Mouse (Mus musculus) heart, embryonic 10.5 days (tissue): ENCODE results near the gene Snx10. TPM values are rescaled to one million over a fixed set of nuclear protein-coding genes. Genes with fewer than 3 reads are reported as not detected.

Experiments used
- DNase-seq: peaks from one replicate; pipeline ENCODE4 v3.0.0-alpha.2; 2017; ENCODE audit warnings: low spot score
- H3K27ac ChIP-seq: fragments of 300-500 bp; sonication (generic); 2 replicates; pipeline ENCODE4 v1.5.1; 2016; ENCODE audit warnings: mild to moderate bottlenecking
- H3K27me3 ChIP-seq: fragments of 300-500 bp; sonication (generic); 2 replicates; pipeline ENCODE4 v1.6.1; 2016; ENCODE audit warnings: mild to moderate bottlenecking; ENCODE audit not compliant: poor library complexity, insufficient read depth, severe bottlenecking
- H3K36me3 ChIP-seq: fragments of 300-500 bp; sonication (generic); 2 replicates; pipeline ENCODE4 v1.6.1; 2016; ENCODE audit warnings: mild to moderate bottlenecking, moderate library complexity
- H3K4me1 ChIP-seq: fragments of 300-500 bp; sonication (generic); 2 replicates; pipeline ENCODE4 v1.6.1; 2016; ENCODE audit warnings: mild to moderate bottlenecking
- H3K4me3 ChIP-seq: fragments of 300-500 bp; sonication (generic); 2 replicates; pipeline ENCODE4 v1.5.1; 2016; ENCODE audit warnings: mild to moderate bottlenecking, moderate library complexity
- H3K9me3 ChIP-seq: fragments of 300-500 bp; sonication (generic); 2 replicates; pipeline ENCODE4 v1.6.1; 2016; ENCODE audit warnings: mild to moderate bottlenecking, moderate library complexity
- WGBS: fragments of 180-500 bp; shearing (Covaris S2); methylation state at CpG from one replicate; pipeline ENCODE4 v1.1.7; 2016; 5-methylcytosine and 5-hydroxymethylcytosine counted together
- polyA plus RNA-seq: library from polyadenylated mRNA; unstranded; fragments of >200 nt; fragmentation: Nextera tagmentation; extraction: Ambion mirVana; gene quantifications from 2 replicates; pipeline ENCODE4 v1.2.1, GENCODE M21; 2016

The Snx10 gene
- polyA plus RNA-seq, 1 experiment from 2014 or later = 24.5 TPM

DNA sequence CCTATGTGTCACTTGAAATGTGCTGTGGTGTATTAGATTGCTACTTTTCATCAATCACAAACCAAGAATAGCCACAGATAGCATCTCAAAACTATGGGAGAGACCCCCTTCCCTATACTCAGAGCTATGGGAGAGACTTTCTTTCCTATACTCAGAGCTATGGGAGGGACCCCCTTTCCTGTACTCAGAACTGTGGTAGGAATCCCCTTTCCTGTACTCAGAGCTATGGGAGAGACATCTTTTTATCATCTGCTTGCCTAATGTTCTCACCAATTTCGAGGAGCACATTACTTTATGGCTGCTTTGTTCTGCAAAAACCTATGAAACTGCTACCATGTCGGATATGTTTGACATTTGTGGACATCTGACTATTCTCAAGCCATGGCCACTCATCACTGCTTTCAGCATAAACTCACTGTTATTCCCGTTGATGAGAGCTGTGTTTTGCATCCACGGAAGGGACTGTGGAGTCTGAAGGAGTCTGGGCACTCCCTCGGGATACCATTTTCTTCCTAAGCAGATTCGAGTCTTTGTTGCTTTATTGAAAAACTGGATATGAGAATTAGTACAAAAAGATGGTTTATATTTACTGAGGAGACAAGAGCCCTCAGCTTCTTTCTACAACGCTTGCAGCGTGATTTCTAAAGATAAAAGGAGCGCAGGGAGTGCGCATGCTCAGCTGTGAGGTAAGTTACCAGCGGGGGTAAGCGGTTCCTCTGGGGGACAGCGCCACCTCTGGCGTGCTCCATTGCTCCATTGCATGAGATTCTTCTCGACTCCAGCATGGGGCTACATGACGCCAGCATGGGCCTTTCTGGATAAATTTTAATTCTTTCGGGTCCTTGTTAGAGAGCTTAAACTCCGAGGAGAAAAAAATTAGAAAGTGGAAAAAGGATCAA lies 14.7 kb upstream of the Snx10 start:
- Histone ChIP-seq H3K4me3 (peak overlapping the region; percentile 49), H3K9me3 (no peaks in the 10 kb centered on the region), H3K4me1 (peaks cover 15% of the 10 kb centered on the region), H3K36me3 (no peaks in the 10 kb centered on the region), H3K27me3 (no peaks in the 10 kb centered on the region), H3K27ac (peak overlapping the region; percentile 47)
- peak; percentile 88 for DNase-seq
- WGBS = 25% methylated on average over 18 of the region's 18 CpGs

DNA sequence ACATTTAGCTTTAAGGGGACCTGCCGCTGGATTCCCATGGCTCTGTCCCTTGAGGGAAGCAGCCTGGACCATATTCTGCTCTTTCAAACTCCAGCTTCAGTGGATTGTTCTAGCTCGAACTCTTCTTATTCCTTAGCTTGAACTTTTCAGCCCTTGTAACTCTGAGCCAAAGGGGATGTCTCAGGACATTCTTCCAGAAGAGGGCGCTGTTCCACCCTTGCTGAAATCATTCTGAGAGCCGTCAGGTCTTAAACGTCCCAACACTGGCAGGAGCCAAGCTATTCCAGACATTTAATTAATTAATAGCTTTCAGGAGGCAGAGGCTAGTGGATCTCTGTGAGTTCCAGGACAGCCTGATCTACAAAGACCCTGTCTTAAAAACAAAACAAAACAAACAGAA lies 13.6 kb upstream of the Snx10 start:
- 28% methylated on average over 5 of the region's 5 CpGs for WGBS
- no peak for DNase-seq
- Histone ChIP-seq H3K4me1 (peaks cover 15% of the 10 kb centered on the region), H3K4me3 (no peak overlapping the region), H3K27me3 (no peaks in the 10 kb centered on the region), H3K27ac (no peak overlapping the region), H3K9me3 (no peaks in the 10 kb centered on the region), H3K36me3 (no peaks in the 10 kb centered on the region)

DNA sequence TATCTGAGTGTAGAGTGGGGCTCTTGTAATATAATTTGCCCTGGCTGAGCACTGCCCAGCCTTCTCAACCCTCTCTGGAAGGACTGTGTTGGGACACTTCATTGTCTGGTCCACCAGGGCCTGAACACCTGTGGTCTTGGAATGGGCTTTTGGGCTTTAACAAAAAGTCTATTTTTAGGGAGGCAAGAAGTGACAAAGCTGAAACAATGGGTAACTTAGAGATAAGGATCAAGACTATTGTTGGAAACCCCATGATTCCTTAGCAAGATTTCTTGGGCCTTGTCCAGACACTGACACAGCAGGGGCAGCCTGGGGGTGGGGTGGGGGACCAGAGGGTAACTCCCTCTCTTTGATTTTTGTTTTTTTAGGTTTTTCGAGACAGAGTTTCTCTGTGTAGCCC lies 12.8 kb upstream of the Snx10 start:
- Histone ChIP-seq H3K4me3 (no peak overlapping the region), H3K27me3 (no peaks in the 10 kb centered on the region), H3K36me3 (no peaks in the 10 kb centered on the region), H3K9me3 (no peaks in the 10 kb centered on the region), H3K4me1 (peaks cover 11% of the 10 kb centered on the region), H3K27ac (no peak overlapping the region)
- no peak for DNase-seq
- WGBS = 83% methylated on average over 1 of the region's 1 CpGs

DNA sequence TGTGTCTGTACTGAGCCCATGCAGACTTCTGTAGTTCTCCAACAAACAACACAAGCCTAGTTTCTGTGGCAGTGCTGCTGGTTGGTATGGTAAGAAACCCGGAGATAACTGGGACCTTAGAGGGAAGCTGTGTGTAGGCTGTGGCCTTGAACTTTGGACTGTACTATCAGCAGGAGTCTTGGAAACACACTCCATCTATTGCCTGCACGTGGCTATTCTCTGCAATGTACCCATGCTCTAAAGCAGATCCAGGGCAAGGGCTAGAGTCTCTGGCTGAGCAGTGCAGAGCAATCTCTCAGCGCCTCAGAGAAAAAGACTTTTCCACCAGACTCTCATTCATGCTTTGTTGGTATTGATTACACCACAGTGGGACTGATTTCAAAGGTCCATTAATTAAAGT lies 10.0 kb upstream of the Snx10 start:
- H3K4me3 ChIP-seq = no peak overlapping the region
- H3K27ac ChIP-seq = no peak overlapping the region
- peaks cover 5% of the 10 kb centered on the region; the same call in 1 of the 2 replicates for H3K4me1 ChIP-seq
- WGBS = 67% methylated on average over 3 of the region's 3 CpGs
- H3K27me3 ChIP-seq = no peaks in the 10 kb centered on the region
- H3K36me3 ChIP-seq = no peaks in the 10 kb centered on the region
- H3K9me3 ChIP-seq = no peaks in the 10 kb centered on the region
- DNase-seq = no peak

DNA sequence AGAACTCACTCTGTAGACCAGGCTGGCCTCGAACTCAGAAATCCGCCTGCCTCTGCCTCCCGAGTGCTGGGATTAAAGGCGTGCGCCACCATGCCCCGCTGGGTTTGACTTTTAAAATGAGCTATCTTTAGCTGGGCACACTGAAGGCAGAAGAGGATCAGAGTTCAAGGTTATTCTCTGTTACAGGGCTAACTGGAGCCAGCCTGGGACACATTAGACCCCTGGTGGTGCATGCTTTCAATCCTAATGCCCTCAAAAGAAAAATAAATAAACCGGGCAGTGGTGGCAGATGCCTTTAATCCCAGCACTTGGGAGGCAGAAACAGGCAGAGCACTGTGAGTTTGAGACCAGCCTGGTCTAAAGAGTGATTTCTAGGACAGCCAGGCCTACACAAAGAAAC lies 8.8 kb upstream of the Snx10 start:
- Histone ChIP-seq H3K27me3 (no peaks in the 10 kb centered on the region), H3K27ac (no peak overlapping the region), H3K4me1 (no peaks in the 10 kb centered on the region), H3K9me3 (no peaks in the 10 kb centered on the region), H3K36me3 (no peaks in the 10 kb centered on the region), H3K4me3 (no peak overlapping the region)
- DNase-seq = no peak
- 85% methylated on average over 7 of the region's 7 CpGs for WGBS

DNA sequence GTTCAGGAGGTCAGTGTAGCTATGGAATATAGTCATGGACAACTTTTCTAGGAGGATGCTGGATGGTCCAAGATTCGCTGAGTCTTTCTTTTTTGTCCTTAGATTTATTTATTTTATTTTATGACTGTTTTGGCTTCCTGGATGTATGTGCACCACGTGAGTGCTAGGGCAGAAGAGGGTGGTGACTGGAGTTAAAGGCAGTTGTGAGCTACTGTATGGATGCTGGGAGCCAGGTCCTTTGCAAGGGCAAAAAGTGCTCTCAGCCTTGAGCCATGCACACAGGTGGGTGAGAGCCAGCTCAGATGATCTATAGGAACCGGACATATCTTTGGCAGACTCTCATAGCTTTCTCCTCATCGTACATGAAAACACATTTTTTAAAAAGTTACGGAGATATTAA lies 391 bp upstream of the Snx10 start:
- Histone ChIP-seq H3K9me3 (no peaks in the 10 kb centered on the region), H3K36me3 (no peaks in the 10 kb centered on the region), H3K27me3 (no peaks in the 10 kb centered on the region), H3K27ac (peak overlapping the region; percentile 94), H3K4me1 (peaks cover 11% of the 10 kb centered on the region), H3K4me3 (peak overlapping the region; percentile 88)
- 24% methylated on average over 5 of the region's 5 CpGs for WGBS
- no peak for DNase-seq

DNA sequence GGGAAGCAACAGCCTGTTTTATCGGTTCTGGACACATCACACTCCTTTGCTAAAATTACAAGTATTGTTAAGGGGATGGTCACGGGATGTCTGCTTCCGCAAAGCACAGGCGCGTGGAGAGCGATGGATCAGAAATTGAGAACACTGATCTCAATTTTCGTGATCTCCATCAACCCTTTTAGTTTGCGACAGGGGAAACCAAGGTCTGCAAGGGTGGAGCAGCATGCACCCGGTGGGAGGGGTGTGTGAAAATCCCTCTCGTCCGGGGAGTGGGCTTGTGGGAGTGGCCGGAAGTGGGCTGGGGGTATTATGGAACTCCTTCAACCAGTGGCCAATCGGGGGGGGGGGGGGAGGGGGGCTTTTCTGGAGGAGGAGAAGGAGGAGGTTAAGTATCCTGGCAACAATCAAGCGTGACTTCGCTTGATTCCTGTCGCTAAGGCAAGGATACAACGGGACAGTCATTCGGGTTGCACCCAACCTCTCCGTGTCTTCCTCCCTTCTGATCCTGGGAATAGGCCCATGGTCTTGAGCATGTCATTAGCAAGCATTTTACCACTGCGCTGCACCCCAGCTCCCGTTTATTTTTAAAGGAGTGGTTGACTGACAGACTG lies 725 bp downstream of the Snx10 start:
- Histone ChIP-seq H3K27ac (peak overlapping the region; percentile 94), H3K4me3 (peak overlapping the region; percentile 88), H3K27me3 (no peaks in the 10 kb centered on the region), H3K36me3 (no peaks in the 10 kb centered on the region), H3K9me3 (no peaks in the 10 kb centered on the region), H3K4me1 (peaks cover 11% of the 10 kb centered on the region)
- WGBS = 2% methylated on average over 21 of the region's 21 CpGs
- DNase-seq = peak; percentile 88

DNA sequence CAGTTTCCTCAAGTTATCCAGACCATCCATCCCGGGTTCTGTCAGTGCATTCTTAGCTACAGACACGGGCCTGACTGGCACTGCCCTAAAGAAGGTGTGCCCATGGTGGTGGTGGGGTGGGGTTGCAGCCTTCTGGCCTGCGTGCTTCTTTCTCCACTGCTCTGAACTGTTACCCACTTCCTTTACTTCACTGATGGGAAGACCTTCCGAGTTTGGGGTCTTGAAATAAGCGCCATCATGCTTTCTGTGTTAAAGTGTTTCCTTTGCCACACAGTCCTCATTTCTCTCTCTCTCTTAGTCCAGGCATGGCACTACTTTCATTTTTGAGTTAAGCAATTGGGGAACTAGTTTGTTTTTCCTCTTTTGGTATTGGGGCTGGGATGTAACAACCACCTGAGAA lies 1.3 kb downstream of the Snx10 start:
- Histone ChIP-seq H3K4me3 (peak overlapping the region; percentile 88), H3K27ac (peak overlapping the region; percentile 16; the same call in 1 of the 2 replicates), H3K36me3 (no peaks in the 10 kb centered on the region), H3K9me3 (no peaks in the 10 kb centered on the region), H3K27me3 (no peaks in the 10 kb centered on the region), H3K4me1 (peaks cover 11% of the 10 kb centered on the region)
- WGBS = 32% methylated on average over 5 of the region's 5 CpGs
- no peak for DNase-seq

DNA sequence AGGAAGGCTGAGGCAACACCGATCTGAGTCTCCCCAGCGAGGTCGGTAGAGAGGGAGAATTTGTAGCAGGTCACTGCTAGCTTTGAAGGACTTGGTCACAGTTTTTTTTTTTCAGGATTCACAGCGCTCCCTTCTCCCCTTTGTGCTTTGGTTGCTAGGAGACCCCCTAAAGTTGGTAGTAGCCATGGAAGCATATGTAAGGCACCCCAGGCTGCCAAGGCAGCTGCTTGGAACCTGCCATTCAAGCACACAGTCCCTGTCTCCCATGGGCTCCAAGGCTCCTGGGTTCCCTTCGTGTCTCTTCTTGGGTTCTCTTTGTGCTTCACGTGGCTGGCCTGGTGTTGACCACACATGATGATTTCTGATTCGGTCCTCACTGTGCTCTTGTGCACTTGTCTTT lies 5.8 kb downstream of the Snx10 start:
- WGBS = 82% methylated on average over 7 of the region's 7 CpGs
- H3K4me1 ChIP-seq = peaks cover 17% of the 10 kb centered on the region
- H3K36me3 ChIP-seq = peaks cover 3% of the 10 kb centered on the region; the same call in 1 of the 2 replicates
- DNase-seq = no peak
- no peak overlapping the region for H3K27ac ChIP-seq
- no peaks in the 10 kb centered on the region for H3K27me3 ChIP-seq
- no peaks in the 10 kb centered on the region for H3K9me3 ChIP-seq
- H3K4me3 ChIP-seq = no peak overlapping the region

DNA sequence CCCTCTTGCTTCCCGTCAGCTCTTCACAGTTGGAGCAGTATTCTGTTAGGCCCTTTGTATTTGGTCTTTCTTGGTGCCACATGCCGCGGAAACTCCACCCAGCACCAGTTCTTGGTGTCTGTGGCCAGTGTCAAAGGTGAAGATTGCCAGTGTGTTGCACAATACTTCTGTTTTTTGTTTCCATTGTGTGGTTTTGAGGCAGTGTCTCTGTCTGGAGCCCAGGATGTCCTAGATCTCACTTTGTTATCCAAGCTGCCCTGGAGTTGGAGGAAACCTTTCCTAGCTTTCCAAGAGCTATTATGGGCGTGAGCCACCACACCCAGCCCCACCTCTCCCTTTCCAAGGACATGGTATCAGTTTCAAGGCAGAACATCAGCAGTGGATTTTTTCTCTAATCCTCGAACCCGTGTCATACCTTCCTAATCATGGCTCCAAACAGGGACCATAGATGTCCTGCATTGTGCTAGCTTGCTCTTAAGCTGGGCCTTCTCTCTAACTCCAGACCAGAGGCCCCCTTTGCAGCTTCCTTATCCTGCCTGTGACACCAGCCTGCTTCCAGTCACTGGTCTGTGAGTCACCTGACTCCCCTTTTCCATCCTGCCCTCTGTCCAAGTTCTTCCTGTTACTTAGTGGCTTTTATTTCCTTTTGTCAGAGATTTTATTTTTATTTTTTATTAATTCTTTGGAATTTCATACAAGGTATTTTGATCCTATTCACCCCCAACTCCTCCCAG lies 9.9 kb downstream of the Snx10 start:
- Histone ChIP-seq H3K4me3 (no peak overlapping the region), H3K4me1 (peaks cover 7% of the 10 kb centered on the region), H3K27ac (no peak overlapping the region), H3K36me3 (peaks cover 11% of the 10 kb centered on the region; the same call in 1 of the 2 replicates), H3K27me3 (no peaks in the 10 kb centered on the region), H3K9me3 (no peaks in the 10 kb centered on the region)
- 81% methylated on average over 6 of the region's 6 CpGs for WGBS
- no peak for DNase-seq

DNA sequence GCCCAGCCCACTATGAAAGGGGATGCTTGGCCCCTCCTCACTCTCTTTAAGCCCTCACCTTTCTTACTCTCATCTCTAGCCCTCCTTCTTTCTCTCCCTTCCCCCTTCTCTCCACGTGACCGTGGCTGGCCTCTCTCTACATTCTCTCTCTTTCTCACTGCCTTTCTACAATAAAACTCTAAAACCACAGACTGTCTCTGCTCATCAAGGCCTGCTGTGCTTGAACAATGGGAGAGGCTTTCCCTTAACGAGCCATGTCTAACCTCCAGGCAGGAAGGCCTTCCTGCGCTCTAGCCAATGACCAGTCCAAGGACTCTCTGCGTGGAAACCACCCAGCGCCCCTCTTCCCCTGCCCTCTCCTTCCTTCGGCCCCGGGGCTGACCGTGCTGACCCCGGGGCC lies 11.9 kb downstream of the Snx10 start:
- WGBS = 78% methylated on average over 10 of the region's 10 CpGs
- Histone ChIP-seq H3K4me3 (no peak overlapping the region), H3K9me3 (no peaks in the 10 kb centered on the region)

DNA sequence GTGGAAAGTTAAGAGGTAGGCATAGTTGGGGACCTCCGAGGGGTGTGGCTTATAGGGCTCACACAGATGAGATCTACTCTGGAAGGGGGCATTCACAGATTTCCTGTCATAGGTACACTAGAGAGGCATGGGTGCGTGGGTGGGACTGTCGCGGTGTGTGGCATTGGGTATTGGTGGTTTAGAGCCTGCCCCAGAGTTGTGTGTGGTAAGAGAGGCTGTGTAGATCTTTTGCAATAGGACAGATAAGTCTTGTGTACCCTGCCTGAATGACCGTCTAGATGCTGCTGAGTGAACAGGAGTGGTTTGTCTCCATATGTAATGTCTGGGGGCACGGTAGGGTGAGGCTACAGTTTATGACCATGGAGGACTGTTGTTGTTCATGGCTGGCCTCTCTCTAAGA lies 16.8 kb downstream of the Snx10 start:
- Histone ChIP-seq H3K36me3 (peaks cover 23% of the 10 kb centered on the region), H3K9me3 (no peaks in the 10 kb centered on the region), H3K4me3 (no peak overlapping the region), H3K27ac (no peak overlapping the region), H3K27me3 (no peaks in the 10 kb centered on the region), H3K4me1 (peaks cover 14% of the 10 kb centered on the region; the same call in 1 of the 2 replicates)
- 88% methylated on average over 6 of the region's 6 CpGs for WGBS
- no peak for DNase-seq

More for the DNA sequence above, 11.9 kb downstream of the Snx10 start:
- peaks cover 21% of the 10 kb centered on the region for H3K36me3 ChIP-seq
- H3K4me1 ChIP-seq = peaks cover 7% of the 10 kb centered on the region
- no peaks in the 10 kb centered on the region for H3K27me3 ChIP-seq
- no peak overlapping the region for H3K27ac ChIP-seq
- no peak for DNase-seq

DNA sequence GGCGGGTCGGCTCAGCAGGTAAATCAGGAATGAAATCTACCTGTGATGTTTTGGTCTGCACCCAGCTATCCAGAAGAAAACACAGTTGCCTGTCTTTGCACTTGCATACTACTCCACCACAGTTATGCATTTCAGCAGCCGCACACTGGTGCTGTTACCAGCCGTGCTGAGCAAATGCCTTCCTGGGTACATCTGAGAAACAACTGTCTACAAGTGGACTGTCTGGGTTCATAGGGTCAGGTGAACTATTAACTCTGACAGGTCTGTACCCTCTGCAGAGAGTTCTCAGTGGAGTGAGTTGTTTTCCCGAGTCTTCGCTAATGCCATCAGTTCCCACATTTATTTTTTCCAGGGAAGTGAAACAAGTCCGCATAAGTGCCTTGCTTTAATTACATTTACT lies 17.7 kb downstream of the Snx10 start:
- no peak overlapping the region for H3K27ac ChIP-seq
- H3K36me3 ChIP-seq = peaks cover 23% of the 10 kb centered on the region
- H3K4me1 ChIP-seq = peaks cover 14% of the 10 kb centered on the region; the same call in 1 of the 2 replicates
- no peak overlapping the region for H3K4me3 ChIP-seq
- no peak for DNase-seq
- no peaks in the 10 kb centered on the region for H3K9me3 ChIP-seq
- WGBS = 80% methylated on average over 7 of the region's 7 CpGs
- no peaks in the 10 kb centered on the region for H3K27me3 ChIP-seq
